Mouse (Mus musculus) ovary, postnatal 36 days (tissue): ENCODE measurements around the gene Serinc2.
A peak's percentile ranks its signal among the peaks of the same experiment; 100 is the strongest.

ENCODE experiments used
- DNase-seq: peaks from one replicate; pipeline ENCODE4 v3.0.0; 2022; ENCODE audit warnings: low spot score, mixed read lengths

Serinc2 gene

GRCm38 (mm10) chr4:130279105-130279504 is at the start of gene Serinc2:
TSS of gene Serinc2 (minus strand) at chr4:130279205.
- DNase-seq: no peak

- DNase-seq: no peak
Measured at GRCm38 (mm10) chr4:130327366-130327765, 48.4 kb upstream of the Serinc2 start.

- no peak for DNase-seq
Measured at GRCm38 (mm10) chr4:130325446-130325845, 46.4 kb upstream of the Serinc2 start.

- no peak for DNase-seq
Measured at GRCm38 (mm10) chr4:130323607-130324006, 44.6 kb upstream of the Serinc2 start.

GRCm38 (mm10) chr4:130323165-130323564 is 44.2 kb upstream of the Serinc2 start:
- no peak for DNase-seq

- DNase-seq: no peak
Measured at GRCm38 (mm10) chr4:130322567-130322966, 43.6 kb upstream of the Serinc2 start.

DNA sequence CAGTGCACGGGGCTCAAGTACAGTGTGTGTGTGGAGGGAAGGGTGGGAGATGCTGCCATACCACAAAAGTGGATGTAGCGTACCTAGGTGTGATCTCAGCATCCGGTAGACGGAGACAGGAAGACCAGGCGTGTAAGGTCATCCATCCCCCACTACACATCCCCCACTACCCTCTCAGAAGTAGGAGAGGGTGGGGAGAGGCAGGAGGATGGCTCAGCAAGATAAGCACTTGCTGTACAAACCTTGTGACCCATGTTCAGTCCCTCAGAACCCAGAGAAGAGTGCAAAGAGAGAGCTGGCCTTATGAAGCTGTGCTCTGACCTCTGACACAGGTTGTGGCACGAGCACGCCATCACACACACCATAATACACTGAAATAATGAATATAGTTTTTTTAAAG is 42.6 kb upstream of the Serinc2 start:
- DNase-seq: no peak

GRCm38 (mm10) chr4:130319564-130319963 is 40.6 kb upstream of the Serinc2 start:
- no peak for DNase-seq

DNA sequence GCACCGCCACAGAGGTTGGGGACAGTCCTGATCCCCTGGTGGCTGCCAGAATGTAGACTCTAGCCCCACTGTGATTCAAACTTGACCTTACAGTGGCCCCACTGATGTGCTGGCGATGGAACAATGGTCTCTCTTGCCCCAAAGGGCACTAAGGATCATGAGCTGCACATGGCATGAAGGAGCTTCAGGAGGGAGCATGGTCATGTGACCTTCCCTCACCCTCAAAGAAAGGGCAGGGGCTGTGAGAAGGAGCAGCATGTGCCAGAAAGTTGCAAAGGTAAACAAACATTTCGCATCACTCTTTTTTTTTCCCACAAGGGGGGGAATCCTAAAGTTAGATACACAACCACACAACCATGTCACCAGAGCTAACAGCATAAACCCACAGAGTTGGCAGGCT is 39.1 kb upstream of the Serinc2 start:
- DNase-seq: no peak

DNA sequence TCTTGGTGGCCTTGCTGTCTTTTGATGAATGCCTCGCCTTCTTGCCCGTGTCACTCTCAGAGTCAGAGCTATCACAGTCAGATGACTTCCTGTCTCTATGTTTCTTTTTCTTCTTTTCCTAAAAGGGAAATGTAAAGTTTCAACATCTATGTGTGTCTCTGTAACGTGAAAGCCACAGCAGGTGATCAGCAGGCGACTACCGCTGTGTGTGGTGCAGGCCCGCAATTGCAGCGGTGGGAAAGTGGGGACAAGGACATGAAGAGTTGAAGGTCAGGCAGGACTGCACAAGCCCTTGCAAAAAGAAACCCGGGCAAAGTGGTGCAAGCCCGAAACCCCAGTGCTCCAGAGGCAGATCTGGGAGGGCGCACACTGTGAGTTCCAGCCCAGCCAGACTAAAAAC is 37.7 kb upstream of the Serinc2 start:
- no peak for DNase-seq

GRCm38 (mm10) chr4:130315771-130316527 is 36.9 kb upstream of the Serinc2 start:
- peak; percentile 65 for DNase-seq

DNA sequence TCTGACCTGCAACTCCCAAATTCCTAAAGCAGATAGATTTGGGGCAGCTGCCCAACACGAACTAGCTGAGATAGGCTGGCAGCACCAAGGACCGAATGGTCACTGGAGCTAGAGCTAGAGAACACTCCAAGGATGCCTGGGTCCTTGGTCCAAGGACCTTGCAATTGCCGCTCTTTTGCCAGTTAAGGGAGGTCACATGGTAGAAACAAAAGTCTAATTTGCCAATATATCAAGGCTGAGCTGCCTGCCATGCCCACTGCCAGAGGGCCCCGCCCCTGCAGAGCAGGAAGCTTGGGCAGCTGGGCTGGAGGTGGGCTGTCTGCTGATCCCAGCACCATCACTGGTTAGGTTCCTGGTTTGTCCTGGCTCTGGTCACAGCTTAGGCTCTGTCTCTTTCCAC is 34.5 kb upstream of the Serinc2 start:
- DNase-seq: peak; percentile 41

- DNase-seq: peak; percentile 36
Measured at GRCm38 (mm10) chr4:130312526-130312925, 33.5 kb upstream of the Serinc2 start.

DNA sequence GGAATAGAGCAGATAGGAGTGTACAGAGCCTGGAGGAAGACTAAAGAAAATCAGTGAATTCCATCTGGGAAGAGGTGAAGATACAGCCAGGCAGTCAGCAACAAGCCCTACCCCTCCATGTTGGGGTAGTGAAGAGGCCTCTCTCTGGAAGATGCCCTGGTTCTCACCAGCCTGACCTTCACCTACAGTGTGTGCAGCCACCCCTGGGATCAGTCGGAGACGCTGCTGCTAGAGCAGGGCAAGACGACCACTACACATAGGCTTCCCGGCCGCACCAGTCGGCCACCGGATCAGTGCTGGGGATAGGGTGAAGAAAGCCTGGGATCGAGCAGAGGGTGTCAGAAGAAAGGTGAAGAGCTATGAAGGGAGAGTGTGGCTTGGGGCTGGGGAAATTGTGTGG is 30.2 kb upstream of the Serinc2 start:
- DNase-seq: no peak

- peak; percentile 58 for DNase-seq
Measured at GRCm38 (mm10) chr4:130308231-130309081, 29.5 kb upstream of the Serinc2 start, which contains the start of the genes Fabp3 and Gm10570. TSS of gene Fabp3 (plus strand) at chr4:130308595. TSS of gene Gm10570 (minus strand) at chr4:130308674.

- DNase-seq: peak; percentile 59
Measured at GRCm38 (mm10) chr4:130307851-130308230, 28.8 kb upstream of the Serinc2 start.

DNA sequence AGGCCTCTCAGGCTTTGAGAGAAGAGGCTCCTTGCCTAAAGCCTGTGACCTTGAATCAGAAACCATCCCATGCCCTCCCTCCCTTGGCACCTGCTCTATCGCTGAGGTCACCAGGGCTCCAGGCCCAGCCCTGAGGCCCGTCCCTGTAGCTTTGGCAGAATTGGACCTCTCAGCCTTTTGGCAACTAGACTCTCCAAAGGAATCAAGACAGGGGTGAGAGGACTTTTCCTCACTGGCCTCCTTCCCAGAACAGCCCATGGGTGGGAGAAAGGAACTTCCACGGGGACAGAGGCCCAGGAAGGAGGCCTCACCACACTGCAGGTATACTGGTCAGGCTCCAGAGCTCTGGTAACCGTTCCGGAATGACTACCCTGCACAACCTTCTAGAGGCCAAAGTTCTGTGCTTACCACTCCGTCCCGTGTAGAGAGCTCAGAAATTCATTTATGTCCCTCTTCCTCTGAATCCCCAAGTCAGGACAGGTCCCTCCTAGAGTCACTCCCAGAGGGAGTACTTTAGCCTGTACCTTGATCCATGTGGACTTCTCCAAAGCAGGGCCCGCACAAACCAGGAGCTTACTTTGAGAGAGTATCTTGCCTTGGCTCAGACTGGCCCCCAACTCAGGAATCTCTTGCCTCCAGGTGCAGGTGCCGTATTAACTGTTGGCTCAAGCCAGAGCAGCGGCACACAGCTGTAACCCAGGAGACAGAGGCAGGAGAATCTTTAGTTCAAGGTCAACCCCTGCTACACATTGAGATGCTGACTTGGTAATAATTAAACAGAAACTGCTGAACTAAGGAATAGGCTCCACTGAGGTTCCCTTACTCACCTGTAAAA is 28.0 kb upstream of the Serinc2 start:
- DNase-seq: peak; percentile 43

DNA sequence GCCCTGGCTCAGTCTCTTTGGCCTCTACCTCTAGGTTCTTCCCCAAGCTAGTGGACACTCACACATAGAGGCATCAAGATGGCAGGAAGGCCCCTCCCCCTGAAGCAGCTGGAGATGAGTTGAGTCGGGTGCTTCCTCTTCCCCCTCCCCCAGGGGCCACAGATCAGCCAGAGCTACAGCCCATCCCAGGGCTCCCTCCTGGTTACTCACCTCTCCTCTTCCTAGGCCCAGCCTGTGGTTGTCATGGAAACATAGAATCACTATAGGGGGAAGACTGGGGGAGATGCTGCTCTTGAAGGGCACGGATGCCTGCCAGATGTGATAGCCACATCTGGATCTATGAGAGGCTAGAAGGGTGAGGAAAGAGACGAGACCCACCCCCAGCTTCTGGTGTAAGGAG is 25.7 kb upstream of the Serinc2 start:
- DNase-seq: no peak

- no peak for DNase-seq
Measured at GRCm38 (mm10) chr4:130302285-130302870, 23.4 kb upstream of the Serinc2 start.

DNA sequence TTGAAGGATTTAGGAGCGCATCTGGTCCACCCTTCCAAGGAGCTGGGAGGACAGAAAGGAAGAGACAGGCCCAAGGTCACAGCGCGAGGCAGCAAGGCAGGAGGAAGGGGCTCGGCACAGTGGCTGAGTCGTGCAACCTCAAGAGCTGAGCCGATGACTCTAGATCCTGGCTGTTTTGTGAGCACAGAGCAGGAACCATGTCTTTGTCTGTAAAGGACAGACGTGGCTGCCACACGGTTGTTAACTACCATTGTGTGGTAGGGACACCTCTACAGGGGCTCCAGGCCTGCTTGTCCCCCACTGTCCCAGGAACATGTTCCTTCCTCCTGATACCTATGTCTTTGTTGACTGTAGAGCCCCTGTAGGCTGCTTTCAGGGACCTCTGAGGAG is 20.6 kb upstream of the Serinc2 start:
- no peak for DNase-seq

GRCm38 (mm10) chr4:130298877-130299628 is 20.0 kb upstream of the Serinc2 start:
- DNase-seq: no peak
